Mouse (Mus musculus): Measurements from ENCODE around the gene Ccdc124. TPM values are rescaled to one million over a fixed set of nuclear protein-coding genes. Genes with fewer than 3 reads are reported as not detected.

The Ccdc124 gene
- polyA plus RNA-seq, 1 experiment from 2014 or later: 87.2 TPM

- H3K27me3 ChIP-seq (ENCODE audit: insufficient read depth, low read length): no peaks in the 10 kb centered on the region
- no peak overlapping the region for H3K27ac ChIP-seq
- ATAC-seq (replicated peaks; ENCODE audit: low FRiP score, low read depth) (no peak), DNase-seq (ENCODE audit: low spot score) (no peak)
- TF ChIP-seq CTCF (IDR thresholded peaks at IDR 0.05; ENCODE audit: low read depth): no peak
- H3K4me1 ChIP-seq (replicated peaks; ENCODE audit: insufficient read depth, low read length): 0 out of 2 replicates have a peak, but pooled peaks cover 4% of the 10 kb centered on the region
- H3K9me3 ChIP-seq (replicated peaks; ENCODE audit: low read length): no peaks in the 10 kb centered on the region
- no peak overlapping the region for H3K4me3 ChIP-seq (replicated peaks; ENCODE audit: low read depth, low read length)
- H3K4me2 ChIP-seq (ENCODE audit: low read length): no peak overlapping the region
- no peak overlapping the region for H3K9ac ChIP-seq (ENCODE audit: low read depth, low read length)
- 92% methylated on average over 13 of the region's 13 CpGs for WGBS
- no peaks in the 10 kb centered on the region for H3K36me3 ChIP-seq (ENCODE audit: insufficient read depth, low read length)
Measured at GRCm38 (mm10) chr8:70874441-70874840, 706 bp upstream of the Ccdc124 start.

- 4% methylated on average over 31 of the region's 31 CpGs for WGBS
- Histone ChIP-seq H3K4me3 (replicated peaks; ENCODE audit: low read depth, low read length) (peak overlapping the region; percentile 89), H3K9ac (ENCODE audit: low read depth, low read length) (peak overlapping the region; percentile 80), H3K4me2 (ENCODE audit: low read length) (peak overlapping the region; percentile 77), H3K27ac (peak overlapping the region; percentile 85), H3K36me3 (ENCODE audit: insufficient read depth, low read length) (no peaks in the 10 kb centered on the region), H3K27me3 (ENCODE audit: insufficient read depth, low read length) (no peaks in the 10 kb centered on the region), H3K9me3 (replicated peaks; ENCODE audit: low read length) (no peaks in the 10 kb centered on the region), H3K4me1 (replicated peaks; ENCODE audit: insufficient read depth, low read length) (peaks cover 8% of the 10 kb centered on the region)
- no peak for ATAC-seq (replicated peaks; ENCODE audit: low FRiP score, low read depth)
- peak; percentile 19 for DNase-seq (ENCODE audit: low spot score)
- TF ChIP-seq CTCF (IDR thresholded peaks at IDR 0.05; ENCODE audit: low read depth): no peak
Measured at GRCm38 (mm10) chr8:70872643-70873363, 932 bp downstream of the Ccdc124 start.

- 90% methylated on average over 5 of the region's 5 CpGs for WGBS
- Histone ChIP-seq H3K4me2 (ENCODE audit: low read length) (no peak overlapping the region), H3K4me1 (replicated peaks; ENCODE audit: insufficient read depth, low read length) (peaks cover 10% of the 10 kb centered on the region), H3K27ac (no peak overlapping the region), H3K27me3 (ENCODE audit: insufficient read depth, low read length) (no peaks in the 10 kb centered on the region), H3K9ac (ENCODE audit: low read depth, low read length) (no peak overlapping the region), H3K36me3 (ENCODE audit: insufficient read depth, low read length) (no peaks in the 10 kb centered on the region), H3K9me3 (replicated peaks; ENCODE audit: low read length) (no peaks in the 10 kb centered on the region), H3K4me3 (replicated peaks; ENCODE audit: low read depth, low read length) (no peak overlapping the region)
- ATAC-seq (replicated peaks; ENCODE audit: low FRiP score, low read depth): no peak
- DNase-seq (ENCODE audit: low spot score): no peak
- TF ChIP-seq CTCF (IDR thresholded peaks at IDR 0.05; ENCODE audit: low read depth): no peak
Measured at GRCm38 (mm10) chr8:70871195-70871807, 2.4 kb downstream of the Ccdc124 start.

- H3K4me2 ChIP-seq (ENCODE audit: low read length): no peak overlapping the region
- ATAC-seq (replicated peaks; ENCODE audit: low FRiP score, low read depth) (no peak; the same call in 1 of the 2 replicates), DNase-seq (ENCODE audit: low spot score) (peak; percentile 87)
- H3K9me3 ChIP-seq (replicated peaks; ENCODE audit: low read length): no peaks in the 10 kb centered on the region
- no peak overlapping the region for H3K9ac ChIP-seq (ENCODE audit: low read depth, low read length)
- H3K4me1 ChIP-seq (replicated peaks; ENCODE audit: insufficient read depth, low read length): peaks cover 19% of the 10 kb centered on the region
- no peaks in the 10 kb centered on the region for H3K27me3 ChIP-seq (ENCODE audit: insufficient read depth, low read length)
- H3K36me3 ChIP-seq (ENCODE audit: insufficient read depth, low read length): no peaks in the 10 kb centered on the region
- H3K27ac ChIP-seq: no peak overlapping the region
- no peak overlapping the region for H3K4me3 ChIP-seq (replicated peaks; ENCODE audit: low read depth, low read length)
- peak; percentile 96 for TF ChIP-seq CTCF (IDR thresholded peaks at IDR 0.05; ENCODE audit: low read depth)
- 50% methylated on average over 16 of the region's 16 CpGs for WGBS
Measured at GRCm38 (mm10) chr8:70869601-70870041, 4.1 kb downstream of the Ccdc124 start.

- Histone ChIP-seq H3K9ac (ENCODE audit: low read depth, low read length) (no peak overlapping the region), H3K27me3 (ENCODE audit: insufficient read depth, low read length) (no peaks in the 10 kb centered on the region), H3K36me3 (ENCODE audit: insufficient read depth, low read length) (no peaks in the 10 kb centered on the region), H3K4me1 (replicated peaks; ENCODE audit: insufficient read depth, low read length) (peaks cover 23% of the 10 kb centered on the region), H3K4me3 (replicated peaks; ENCODE audit: low read depth, low read length) (no peak overlapping the region), H3K4me2 (ENCODE audit: low read length) (0 out of 2 replicates have a peak overlapping the region, but pooled peaks have one; percentile 46), H3K9me3 (replicated peaks; ENCODE audit: low read length) (no peaks in the 10 kb centered on the region), H3K27ac (peak overlapping the region; percentile 40; the same call in 1 of the 2 replicates)
- no peak for DNase-seq (ENCODE audit: low spot score)
- ATAC-seq (replicated peaks; ENCODE audit: low FRiP score, low read depth): no peak
- no peak; the same call in 1 of the 2 replicates for TF ChIP-seq CTCF (IDR thresholded peaks at IDR 0.05; ENCODE audit: low read depth)
- WGBS: 37% methylated on average over 5 of the region's 5 CpGs
Measured at GRCm38 (mm10) chr8:70869199-70869571, 4.5 kb downstream of the Ccdc124 start.

GRCm38 (mm10) chr8:70868559-70869198, 5.1 kb downstream of the Ccdc124 start:
- Histone ChIP-seq H3K4me3 (replicated peaks; ENCODE audit: low read depth, low read length) (peak overlapping the region; percentile 6; the same call in 1 of the 2 replicates), H3K9ac (ENCODE audit: low read depth, low read length) (0 out of 2 replicates have a peak overlapping the region, but pooled peaks have one; percentile 24), H3K9me3 (replicated peaks; ENCODE audit: low read length) (no peaks in the 10 kb centered on the region), H3K4me1 (replicated peaks; ENCODE audit: insufficient read depth, low read length) (peaks cover 27% of the 10 kb centered on the region), H3K4me2 (ENCODE audit: low read length) (peak overlapping the region; percentile 46), H3K27ac (peak overlapping the region; percentile 40; the same call in 1 of the 2 replicates), H3K36me3 (ENCODE audit: insufficient read depth, low read length) (no peaks in the 10 kb centered on the region), H3K27me3 (ENCODE audit: insufficient read depth, low read length) (no peaks in the 10 kb centered on the region)
- 22% methylated on average over 40 of the region's 40 CpGs for WGBS
- TF ChIP-seq CTCF (IDR thresholded peaks at IDR 0.05; ENCODE audit: low read depth): peak; percentile 36; the same call in 1 of the 2 replicates
- ATAC-seq (replicated peaks; ENCODE audit: low FRiP score, low read depth) (peak; percentile 33), DNase-seq (ENCODE audit: low spot score) (peak; percentile 73)
